15 mouse cellular contexts compared by ENCODE assay signal in the genomic region with DNA sequence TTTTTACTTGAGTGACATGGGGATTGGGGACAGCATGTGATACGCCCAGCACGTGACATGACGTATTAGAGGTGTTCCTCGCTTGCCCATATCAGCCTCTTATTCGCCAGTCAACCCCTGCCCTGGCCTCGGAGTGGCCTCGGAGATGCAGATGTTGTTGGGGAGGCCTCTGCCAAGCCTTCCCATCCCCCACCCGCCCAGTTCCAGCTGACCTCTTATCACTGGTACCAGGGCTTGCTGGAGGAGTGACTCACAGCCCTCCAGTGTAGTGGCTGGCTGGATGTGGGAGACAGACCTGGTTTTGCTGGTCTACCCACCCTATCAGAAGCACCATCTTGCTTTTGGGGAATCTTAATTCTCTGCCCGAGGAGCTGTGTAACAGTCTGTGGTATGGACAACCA. TPM values are rescaled to one million over a fixed set of nuclear protein-coding genes. Genes with fewer than 3 reads are reported as not detected.
A peak's percentile ranks its signal among the peaks of the same experiment; 100 is the strongest.
DNase-seq lines count a peak whose midpoint lies in the region; ATAC-seq and TF ChIP-seq lines count a peak whose summit lies in the region.
"Had no signal": no experiment of that assay in that cellular context is flagged by ENCODE, and none has a peak within 500 bp of the region (broad histone marks: within the 10 kb centered on the region; RNA-seq: fewer than 3 reads in every experiment).

No protein-coding gene starts in this region.

- peaks cover 50% of the 10 kb centered on the region for H3K4me1 ChIP-seq in heart, embryonic 11.5 days (ENCODE audit: control insufficient read depth, insufficient read depth, low read length)
- H3K4me1 ChIP-seq in heart, adult 2 months (ENCODE audit: control insufficient read depth, insufficient read depth, low read length): peaks cover 50% of the 10 kb centered on the region
- H3K4me1 ChIP-seq in liver, embryonic 16.5 days (ENCODE audit: control insufficient read depth, low read depth, low read length): peaks cover 46% of the 10 kb centered on the region

- no peak for TF ChIP-seq CTCF in heart, adult 2 months (IDR thresholded peaks at IDR 0.05)

- no peaks in the 10 kb centered on the region for H3K36me3 ChIP-seq in heart, embryonic 11.5 days (ENCODE audit: control insufficient read depth, insufficient read depth, low read length)
- no peaks in the 10 kb centered on the region for H3K36me3 ChIP-seq in heart, adult 2 months (ENCODE audit: control insufficient read depth, insufficient read depth, low read length)
- H3K36me3 ChIP-seq in liver, embryonic 16.5 days (ENCODE audit: control insufficient read depth, insufficient read depth): no peaks in the 10 kb centered on the region; the same call in 1 of the 2 replicates
- H3K36me3 ChIP-seq: embryonic facial prominence, embryonic 10.5 days; forebrain, embryonic 12.5 days had no signal

- TF ChIP-seq EP300 in heart, adult 2 months (IDR thresholded peaks at IDR 0.05; ENCODE audit: insufficient read depth, low read depth, low read length): no peak

- no peak overlapping the region for H3K4me2 ChIP-seq in heart, embryonic 11.5 days
- peak overlapping the region; percentile 42 for H3K4me2 ChIP-seq in liver, embryonic 16.5 days (ENCODE audit: low read depth, low read length)
- H3K4me2 ChIP-seq: forebrain, embryonic 12.5 days had no signal

- intact Hi-C loops in heart, adult 2 months (cut with DNase I): no loop called here
- intact Hi-C loops in left cerebral cortex, postnatal 10 days (cut with DNase I): no loop called here

- no peak overlapping the region for H3K4me3 ChIP-seq in heart, embryonic 11.5 days (ENCODE audit: low read depth, low read length)
- no peak overlapping the region for H3K4me3 ChIP-seq in heart, adult 2 months
- H3K4me3 ChIP-seq in liver, embryonic 16.5 days (ENCODE audit: low read depth, low read length): no peak overlapping the region
- H3K4me3 ChIP-seq: embryonic facial prominence, embryonic 10.5 days; forebrain, embryonic 12.5 days had no signal

- no peaks in the 10 kb centered on the region for H3K9me3 ChIP-seq in heart, embryonic 11.5 days (replicated peaks; ENCODE audit: control insufficient read depth, low read length)
- H3K9me3 ChIP-seq in liver, embryonic 16.5 days (replicated peaks; ENCODE audit: control insufficient read depth, low read length): no peaks in the 10 kb centered on the region
- H3K9me3 ChIP-seq: embryonic facial prominence, embryonic 10.5 days; forebrain, embryonic 12.5 days had no signal

- no peaks in the 10 kb centered on the region; the same call in 1 of the 2 replicates for H3K79me2 ChIP-seq in heart, adult 2 months (replicated peaks; ENCODE audit: control insufficient read depth, insufficient read depth, low read length)

- no peak; the same call in 1 of the 2 replicates for ATAC-seq in heart, embryonic 11.5 days (replicated peaks; ENCODE audit: insufficient number of reproducible peaks, low FRiP score, low TSS enrichment)
- ATAC-seq in liver, embryonic 16.5 days (ENCODE audit: low read depth): peak; percentile 93

- no peak overlapping the region for H3K27ac ChIP-seq in heart, embryonic 11.5 days (ENCODE audit: low read depth, low read length)
- H3K27ac ChIP-seq in heart, adult 2 months: no peak overlapping the region
- H3K27ac ChIP-seq in liver, embryonic 16.5 days (ENCODE audit: low read length): peak overlapping the region; percentile 86
- H3K27ac ChIP-seq: embryonic facial prominence, embryonic 10.5 days; forebrain, embryonic 12.5 days had no signal

- no peak for TF ChIP-seq POLR2A in heart, adult 2 months (IDR thresholded peaks at IDR 0.05; ENCODE audit: insufficient read depth, low read depth, low read length)

- peaks cover 5% of the 10 kb centered on the region for H3K27me3 ChIP-seq in heart, embryonic 11.5 days (ENCODE audit: control insufficient read depth, insufficient read depth, low read length)
- H3K27me3 ChIP-seq in heart, adult 2 months (ENCODE audit: control insufficient read depth, insufficient read depth, low read length): no peaks in the 10 kb centered on the region
- H3K27me3 ChIP-seq in liver, embryonic 16.5 days (ENCODE audit: control insufficient read depth, insufficient read depth, low read depth, low read length): no peaks in the 10 kb centered on the region
- H3K27me3 ChIP-seq: forebrain, embryonic 12.5 days had no signal

- 52% methylated on average over 9 of the region's 9 CpGs for WGBS in heart, embryonic 11.5 days (ENCODE audit: insufficient replicate concordance)
- 68% methylated on average over 9 of the region's 9 CpGs for WGBS in heart, adult 2 months
- WGBS in liver, embryonic 16.5 days (ENCODE audit: insufficient replicate concordance): 30% methylated on average over 9 of the region's 9 CpGs

- DNase-seq in heart, adult 2 months: no peak
- peak; percentile 99 for DNase-seq in 416B (ENCODE audit: low read depth)
- peak; percentile 65 for DNase-seq in c-Kit-positive CD71-positive TER-119-negative erythroid progenitor cells, embryonic 14.5 days (ENCODE audit: low read depth)
- no peak for DNase-seq in left cerebral cortex, postnatal 10 days (ENCODE audit: extremely low spot score in 1 of 2, low spot score in 2 of 2)
- no peak for DNase-seq in urinary bladder, postnatal 10 days (ENCODE audit: low spot score)
- no peak for DNase-seq in cerebellum, adult 9-10 months
- DNase-seq: adrenal gland, postnatal 14 days; B cell, adult 2 months; cerebellum, adult 8-10 months; kidney, adult 8-10 months; layer of hippocampus, adult 9-11 months had no signal

- 0 out of 2 replicates have a peak overlapping the region, but pooled peaks have one; percentile 16 for H3K9ac ChIP-seq in heart, embryonic 11.5 days (ENCODE audit: low read depth, low read length)
- no peak overlapping the region for H3K9ac ChIP-seq in heart, adult 2 months (ENCODE audit: low read depth, low read length)
- H3K9ac ChIP-seq in liver, embryonic 16.5 days (ENCODE audit: low read depth, low read length): peak overlapping the region; percentile 35; the same call in 1 of the 2 replicates
- H3K9ac ChIP-seq: forebrain, embryonic 12.5 days had no signal

RNA-seq across cellular contexts. Expression of a gene that starts 21.3 kb away (rescaled TPM):
- polyA plus RNA-seq in heart, embryonic 11.5 days (2014; fragmentation: Nextera tagmentation; extraction: Ambion mirVana): 70.9 and 80.8 TPM in 2 replicates
- total RNA-seq in heart, adult 2 months (2021): 10 to 100 TPM; 51.6 to 67.2 TPM
- polyA plus RNA-seq in heart, adult 2 months (2012; rRNA removed): 97.7 and 108 TPM in 2 replicates
- 165 and 168 TPM in 2 replicates for polyA plus RNA-seq in liver, embryonic 16.5 days (2015; fragmentation: Nextera tagmentation; extraction: Ambion mirVana)
- 10 to 100 TPM; 56.6 to 57.5 TPM for total RNA-seq in left cerebral cortex, postnatal 10 days (2021)

Comparison
In these comparisons a context has a peak if more than half of its experiments do, and no peak if none do; other contexts are left out.
1. DNase-seq: peak in 416B (single experiment) and c-Kit-positive CD71-positive TER-119-negative erythroid progenitor cells, embryonic 14.5 days (single experiment); none in heart, adult 2 months (0 of 2), left cerebral cortex, postnatal 10 days (0 of 2), urinary bladder, postnatal 10 days (single experiment) and cerebellum, adult 9-10 months (single experiment).